Mouse (Mus musculus) CH12.LX (cell line): Measurements from ENCODE around the gene Dhx37.

Source experiments
- CTCF ChIP-seq, 2 experiments: IDR thresholded peaks in 1 of 2; conservative IDR thresholded peaks in 1 of 2; 2 replicates each; pipeline ENCODE4 v1.5.1; 2011 to 2012; ENCODE audit warnings: low read depth in 2 of 2, low read length in 2 of 2, improper control_type of control experiment in 1 of 2, inconsistent platforms in 1 of 2, mild to moderate bottlenecking in 1 of 2, moderate library complexity in 1 of 2
- E2F4 ChIP-seq: IDR thresholded peaks from 2 replicates; pipeline ENCODE4 v1.6.1; 2011; ENCODE audit warnings: low read depth, low read length, improper control_type of control experiment; ENCODE audit not compliant: insufficient replicate concordance
- ELF1 ChIP-seq: IDR thresholded peaks from 2 replicates; pipeline ENCODE4 v1.6.1; 2014; ENCODE audit warnings: low read depth, mild to moderate bottlenecking, inconsistent platforms, low read length, improper control_type of control experiment
- EP300 ChIP-seq: IDR thresholded peaks from 2 replicates; pipeline ENCODE4 v1.6.1; 2011; ENCODE audit warnings: low read length, improper control_type of control experiment
- HCFC1 ChIP-seq: IDR thresholded peaks from 2 replicates; pipeline ENCODE4 v1.6.1; 2012; ENCODE audit warnings: low read depth, mild to moderate bottlenecking, inconsistent platforms, low read length, improper control_type of control experiment
- IRF4 ChIP-seq: IDR thresholded peaks from 2 replicates; pipeline ENCODE4 v1.6.1; 2014; ENCODE audit warnings: low read depth, mild to moderate bottlenecking, inconsistent platforms, low read length, improper control_type of control experiment
- MAZ ChIP-seq: IDR thresholded peaks from 2 replicates; pipeline ENCODE4 v1.6.1; 2012; ENCODE audit warnings: low read depth, mild to moderate bottlenecking, inconsistent platforms, low read length, improper control_type of control experiment, moderate library complexity
- MYC ChIP-seq: IDR thresholded peaks from 2 replicates; pipeline ENCODE4 v1.6.1; 2011; ENCODE audit warnings: low read depth, mild to moderate bottlenecking, improper control_type of control experiment, low read length
- NELFE ChIP-seq: IDR thresholded peaks from 2 replicates; pipeline ENCODE4 v1.6.1; 2011; ENCODE audit warnings: low read depth, low read length, improper control_type of control experiment
- POLR2A ChIP-seq: IDR thresholded peaks from 2 replicates; pipeline ENCODE4 v1.6.1; 2011; ENCODE audit warnings: low read depth, mild to moderate bottlenecking, improper control_type of control experiment, low read length
- SIN3A ChIP-seq: IDR thresholded peaks from 2 replicates; pipeline ENCODE4 v1.6.1; 2012; ENCODE audit warnings: low read length, improper control_type of control experiment, inconsistent platforms
- ZNF384 ChIP-seq: IDR thresholded peaks from 2 replicates; pipeline ENCODE4 v1.6.1; 2012; ENCODE audit warnings: low read depth, low read length, improper control_type of control experiment, inconsistent platforms

DNA sequence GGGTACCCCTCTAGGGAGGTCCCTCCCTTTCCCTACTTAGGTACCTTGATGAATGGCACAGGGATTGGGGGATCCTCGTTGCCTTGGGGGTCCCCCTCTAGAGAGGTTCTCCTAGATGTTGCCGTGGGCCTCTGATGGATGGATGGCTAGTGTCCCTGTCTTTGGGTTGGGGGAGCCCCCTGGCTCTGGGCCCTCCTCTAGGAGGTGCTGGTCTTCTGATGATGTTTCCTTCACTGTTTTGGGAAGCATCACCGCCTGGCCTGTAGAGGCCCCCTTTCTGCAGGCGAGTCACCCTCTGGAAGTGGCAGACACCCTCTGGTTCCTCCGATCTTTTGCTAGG, 42.3 kb upstream of the Dhx37 start:
- TF ChIP-seq CTCF (conservative IDR thresholded peaks at IDR 0.05 in 1 of 2, IDR thresholded peaks at IDR 0.05 in 1 of 2; ENCODE audit: low read depth in 2 of 2, low read length in 2 of 2) (peak in 1 of 2 experiments; percentile 35; a peak in 1 of 4 replicates), SIN3A (no peak), ZNF384 (no peak), MAZ (no peak), EP300 (no peak), NELFE (no peak), POLR2A (no peak), IRF4 (no peak), E2F4 (no peak), MYC (no peak), HCFC1 (no peak), ELF1 (no peak)
